Mouse (Mus musculus) retina, embryonic 14.5 days (tissue): ENCODE results near the gene Jup.
"Not testable (repeated sequence)": the region's sequence is repeated elsewhere in the genome, so short reads cannot be mapped to it uniquely, and the experiment has no call there.

Experiments
- DNase-seq: peaks from one replicate; pipeline ENCODE4 v3.0.0-alpha.2; 2015; ENCODE audit warnings: low spot score

The Jup gene

DNA sequence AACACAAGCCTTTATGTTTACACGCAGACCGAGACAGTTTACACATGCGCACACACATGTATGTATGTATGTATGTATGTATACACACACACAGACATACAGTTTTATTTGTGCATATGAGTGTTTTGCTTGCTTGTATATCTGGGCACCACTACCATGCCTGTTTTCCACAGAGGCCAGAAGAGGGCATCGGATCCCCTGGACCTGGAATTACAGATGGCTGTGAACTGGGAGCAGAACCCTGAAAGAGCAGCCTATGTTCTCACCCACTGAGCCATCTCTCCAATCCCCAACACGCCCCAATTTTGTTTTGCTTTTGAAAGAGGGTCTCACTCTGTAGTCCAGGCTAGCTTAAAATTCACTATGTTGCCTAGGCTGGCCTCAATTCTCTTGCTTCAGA, 40.2 kb downstream of the Jup start:
- DNase-seq: peak; percentile 26

DNA sequence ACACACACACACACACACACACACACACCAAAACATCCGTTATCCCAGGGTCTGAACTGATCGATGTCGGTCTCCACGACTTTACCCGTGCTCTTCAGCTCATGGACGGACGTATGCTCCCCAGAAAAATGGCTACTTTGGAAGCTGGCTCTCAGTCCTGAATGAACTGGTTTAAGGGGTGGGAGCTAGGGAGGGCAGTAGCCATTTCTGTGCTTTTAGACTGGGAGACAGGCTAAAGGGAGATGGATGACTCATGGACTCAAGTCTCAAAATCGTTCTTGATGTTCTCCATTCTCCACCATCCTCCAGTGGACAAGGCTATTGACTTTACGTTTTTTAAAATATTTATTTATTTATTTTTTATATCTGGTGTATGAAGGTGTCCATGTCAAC, 40.7 kb downstream of the Jup start:
- peak; percentile 48 for DNase-seq

DNA sequence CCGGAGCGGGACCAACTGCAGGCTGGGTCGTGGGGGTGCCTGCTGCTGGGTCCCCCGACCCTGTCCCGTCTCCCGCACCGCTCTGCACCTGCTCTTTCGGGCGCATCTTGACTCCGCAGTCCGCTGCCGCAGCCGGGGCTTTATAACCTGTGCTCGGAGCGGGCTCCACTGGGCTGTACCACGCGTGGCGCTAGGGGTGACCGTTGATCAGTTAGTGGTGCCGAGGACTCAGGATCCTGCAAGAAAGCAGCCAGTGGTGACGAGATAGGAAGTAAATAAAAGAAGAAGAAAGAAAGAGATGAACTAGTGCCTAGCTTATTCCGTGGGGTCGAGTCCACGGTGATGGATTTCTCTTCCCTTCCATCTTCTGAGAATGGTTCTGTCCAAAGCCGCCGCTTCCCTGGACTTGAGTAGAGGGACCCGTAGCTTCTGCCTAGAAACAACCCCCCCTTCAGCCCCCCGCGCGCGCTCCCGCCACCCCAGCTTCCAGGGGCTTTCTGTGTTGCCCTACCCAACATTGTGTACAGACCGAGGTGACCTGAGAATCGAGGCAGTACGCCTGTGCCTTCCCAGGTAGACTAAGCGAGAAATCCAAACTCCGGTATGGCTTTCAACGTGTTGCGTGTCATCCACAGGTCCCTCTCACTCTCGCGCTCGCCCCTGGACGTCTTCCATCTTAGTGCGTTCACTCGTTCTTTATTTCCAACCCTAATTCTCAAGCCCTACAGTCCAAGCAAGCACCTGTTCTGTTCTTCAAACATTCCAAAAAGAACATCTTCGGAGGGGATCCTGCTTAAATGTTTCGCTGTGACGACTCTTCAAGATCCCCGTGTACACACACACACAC, 41.4 kb downstream of the Jup start, which contains the start of gene Hap1:
Gene Hap1 (minus strand): TSS at position 157 of the 847 bp plus-strand sequence.
- peak; percentile 87 for DNase-seq

- peak; percentile 54 for DNase-seq
These were observed 42.2 kb downstream of the Jup start for GRCm38 (mm10) chr11:100355151-100355951.

DNA sequence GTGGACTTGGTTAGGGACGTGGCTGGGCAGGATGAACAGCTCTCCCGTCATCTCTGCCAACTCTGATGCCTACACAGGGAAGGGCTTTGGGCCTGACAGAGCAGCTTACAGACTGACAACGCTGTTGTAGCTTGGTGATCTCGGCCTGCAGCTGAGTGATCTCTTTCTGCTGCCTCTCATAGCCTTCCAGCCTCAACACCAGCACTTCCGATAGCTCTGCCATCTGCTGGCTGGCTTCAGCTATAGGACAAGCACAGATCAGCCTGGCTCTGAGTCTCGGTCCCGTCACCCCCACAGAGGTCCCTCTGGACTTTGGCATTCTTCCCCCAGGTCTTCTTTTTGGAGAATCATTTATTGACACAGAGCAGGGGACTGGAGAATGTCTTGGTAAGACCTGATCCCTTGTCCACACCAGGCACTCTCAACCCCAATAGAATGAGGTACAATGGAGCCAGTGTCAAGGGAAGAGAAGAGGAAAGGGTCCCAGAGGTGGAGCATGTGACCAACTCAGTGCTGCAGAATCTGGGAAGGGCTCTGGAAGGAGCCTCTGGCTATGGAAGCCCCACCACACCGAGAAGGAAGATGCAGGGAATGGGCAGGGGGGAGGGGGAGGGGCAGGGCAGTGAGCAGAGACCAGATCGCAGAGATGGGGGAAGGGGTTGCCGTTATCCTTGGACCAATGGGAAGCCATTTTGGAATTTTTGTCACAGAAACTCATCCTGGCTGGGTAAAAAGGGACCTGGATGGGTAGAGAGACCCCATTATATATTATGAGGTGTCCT, 45.3 kb downstream of the Jup start:
- peak; percentile 58 for DNase-seq

DNA sequence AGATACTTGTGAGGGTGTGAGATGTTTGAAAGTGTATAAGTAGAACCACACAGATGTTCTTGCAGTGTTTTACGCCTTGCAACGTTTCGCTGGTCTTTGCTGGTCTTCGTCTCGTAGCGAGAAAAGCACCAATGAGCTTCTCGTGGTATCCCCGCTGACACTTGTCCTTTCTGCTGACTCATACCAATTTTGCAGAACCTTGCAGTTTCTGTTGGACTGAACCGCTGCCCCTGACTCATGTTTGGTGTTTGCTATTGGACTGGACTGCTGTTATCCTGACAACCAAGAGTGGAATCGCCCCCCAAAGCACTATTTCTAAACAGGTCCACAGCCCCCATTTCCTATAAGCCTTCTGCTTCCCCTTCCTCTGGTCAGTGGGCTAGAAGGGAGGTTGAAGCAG, 53.3 kb downstream of the Jup start:
- DNase-seq: no peak

DNA sequence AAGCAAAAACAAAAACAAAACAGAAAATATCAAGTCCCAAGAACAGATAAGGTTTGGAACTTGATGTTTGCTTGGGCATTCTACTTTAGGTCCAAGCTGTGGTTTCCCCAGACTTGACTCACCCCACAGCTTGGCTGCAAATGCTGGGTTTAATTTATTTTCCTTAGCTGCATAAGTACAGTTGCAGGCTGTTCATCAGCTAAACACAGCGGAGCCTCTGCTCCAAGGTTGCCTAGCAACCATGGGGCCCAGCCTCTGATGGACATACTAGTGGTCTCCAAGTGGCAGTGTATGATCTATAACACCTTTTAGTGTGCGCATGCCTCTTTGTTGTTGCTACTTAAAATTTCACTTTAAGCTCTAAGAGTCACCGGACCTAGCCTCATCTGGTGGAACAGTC, 61.8 kb downstream of the Jup start:
- peak; percentile 69 for DNase-seq

- DNase-seq: no peak
These were observed 63.6 kb downstream of the Jup start, which contains the start of gene Gast for GRCm38 (mm10) chr11:100333944-100334457. Gast (plus strand) TSS chr11:100334407.

DNA sequence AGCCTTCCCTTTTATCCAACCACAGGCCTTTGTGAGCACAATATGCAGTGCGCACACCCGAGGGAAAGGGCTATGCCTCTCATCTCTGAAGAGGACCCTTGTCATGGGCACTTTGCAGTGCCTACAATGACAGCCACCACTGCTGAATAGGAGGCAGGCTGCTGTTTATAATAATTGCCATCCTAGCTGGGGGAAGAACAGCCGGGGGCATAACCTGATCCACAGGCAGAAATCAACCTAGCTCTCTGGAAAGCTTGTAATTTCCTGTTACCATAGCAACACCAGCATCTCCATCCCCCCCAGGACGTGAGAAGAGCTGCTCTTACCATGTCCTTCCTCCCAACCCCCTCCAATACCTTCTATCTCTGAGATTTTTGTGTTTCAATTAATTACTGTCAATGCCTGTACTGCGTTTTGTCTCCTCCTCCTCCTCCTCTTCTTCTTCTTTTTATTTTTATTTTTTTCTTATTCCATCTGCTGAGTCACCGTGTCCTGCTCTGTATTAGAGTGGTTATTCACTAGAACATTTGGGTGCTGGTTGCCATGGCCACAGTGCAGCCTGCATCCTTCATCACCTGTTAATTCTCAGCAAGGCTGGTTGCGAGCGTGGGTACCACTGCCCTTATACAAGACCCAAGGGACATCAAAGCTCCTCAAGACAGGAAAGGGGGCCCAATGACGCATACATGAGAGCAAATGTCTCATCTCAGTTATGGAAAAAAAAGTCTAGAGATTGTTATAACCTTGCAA, 64.6 kb downstream of the Jup start:
- no peak for DNase-seq

DNA sequence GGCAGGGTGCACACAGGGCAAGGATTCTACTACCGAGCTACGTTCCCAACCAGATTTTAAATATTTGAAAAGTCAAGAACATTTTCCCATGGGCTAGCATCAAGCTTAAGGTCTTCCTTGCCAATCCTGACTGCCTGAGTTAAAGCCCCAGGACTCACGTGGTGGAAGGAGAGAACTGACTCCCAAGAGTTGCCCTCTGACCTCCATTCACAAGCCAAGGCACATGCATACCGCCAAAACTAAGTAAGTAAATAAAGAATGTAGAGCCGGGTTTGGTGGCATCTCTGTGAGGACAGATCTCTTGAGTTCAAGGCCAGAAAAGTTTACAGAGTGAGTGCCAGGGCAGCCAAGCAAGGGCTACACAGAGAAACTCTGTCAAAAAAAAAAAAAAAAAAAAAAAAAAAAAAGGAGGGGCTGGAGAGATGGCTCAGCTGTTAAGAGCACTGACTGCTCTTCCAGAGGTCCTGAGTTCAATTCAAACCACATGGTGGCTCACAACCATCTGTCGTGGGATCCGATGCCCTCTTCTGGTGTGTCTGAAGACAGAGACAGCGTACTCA, 66.7 kb downstream of the Jup start:
- DNase-seq: not testable (repeated sequence)

GRCm38 (mm10) chr11:100330235-100330634, 67.3 kb downstream of the Jup start:
- DNase-seq: no peak

- no peak for DNase-seq
These were observed 69.8 kb downstream of the Jup start for GRCm38 (mm10) chr11:100327761-100328160.

GRCm38 (mm10) chr11:100327316-100327715, 70.2 kb downstream of the Jup start:
- no peak for DNase-seq

DNA sequence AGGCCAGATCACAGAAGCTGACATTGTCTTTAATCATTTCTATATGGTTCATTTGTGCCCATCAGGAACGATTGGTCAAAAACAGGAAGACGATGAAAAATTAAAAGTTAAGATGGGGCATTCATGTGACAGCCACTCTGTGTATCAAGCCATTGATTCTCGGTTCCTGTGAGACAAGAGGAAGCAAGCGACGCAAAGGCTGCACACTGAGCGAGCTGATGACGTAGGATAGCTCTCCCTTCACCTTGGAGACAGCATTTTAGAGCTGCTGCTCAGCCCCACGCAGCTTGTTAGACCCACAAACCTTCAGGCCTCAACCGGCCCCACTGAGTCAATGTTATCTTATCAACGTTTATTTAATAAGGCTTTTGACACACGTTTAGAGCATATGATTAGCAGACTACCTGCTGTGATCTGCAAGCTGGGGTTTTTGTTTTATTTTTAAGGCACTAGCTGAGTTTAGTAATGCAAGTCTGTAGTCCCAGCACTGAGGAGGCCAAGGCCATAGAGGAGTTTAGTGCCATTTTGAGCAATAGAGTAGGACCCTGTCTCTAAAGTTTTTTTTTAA, 72.4 kb downstream of the Jup start:
- DNase-seq: peak; percentile 16

GRCm38 (mm10) chr11:100323578-100323977, 74.0 kb downstream of the Jup start:
- peak; percentile 85 for DNase-seq

GRCm38 (mm10) chr11:100322591-100323258, 74.8 kb downstream of the Jup start:
- no peak for DNase-seq

DNA sequence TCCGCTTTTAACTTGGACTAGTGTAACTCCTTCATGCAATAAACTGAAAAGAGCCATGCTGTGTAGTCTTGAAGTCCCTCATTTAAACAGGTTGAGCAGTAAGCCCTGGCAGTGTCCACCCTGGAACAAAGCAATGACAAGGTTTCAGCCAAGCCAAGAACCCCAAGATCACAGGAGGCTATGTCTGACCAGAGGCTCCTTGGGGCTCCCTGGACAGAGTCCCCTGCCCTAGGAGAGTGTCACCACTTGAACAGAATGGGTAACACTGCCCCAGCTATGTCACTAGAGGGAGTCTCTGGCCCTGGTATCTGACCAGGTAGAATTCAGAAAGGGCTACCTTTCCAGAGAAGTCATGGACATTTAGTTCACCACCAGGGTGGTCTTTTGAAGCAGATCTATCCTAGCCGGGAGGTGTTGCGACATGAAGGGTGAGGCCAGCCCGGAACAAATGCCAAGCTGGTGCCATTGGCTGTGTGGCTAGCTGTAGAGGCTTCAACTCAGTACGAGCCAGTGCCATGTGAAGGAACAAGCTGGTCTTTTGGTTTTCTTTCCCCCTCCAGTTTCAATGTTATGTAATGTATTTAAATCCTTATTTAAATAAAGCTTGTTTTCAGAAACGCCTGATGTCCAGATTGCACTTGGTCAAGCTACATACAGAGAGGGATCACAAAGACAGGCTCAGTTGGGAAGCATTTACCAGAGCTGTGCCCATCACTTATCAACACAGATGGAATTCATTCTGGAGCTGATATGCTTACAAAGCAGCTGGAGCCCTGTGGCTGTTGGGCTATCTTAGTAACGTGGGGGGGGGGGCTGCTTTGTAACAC, 75.9 kb downstream of the Jup start:
- DNase-seq: not testable (repeated sequence)

- not testable (repeated sequence) for DNase-seq
These were observed 76.7 kb downstream of the Jup start for GRCm38 (mm10) chr11:100320701-100321410.
